Mouse (Mus musculus) heart, embryonic 16.5 days (tissue): ENCODE measurements at regions not wholly inside any gene's neighbourhood (a gene's known extent, or its start where the extent isn't known, plus 50 kb on each side); places are given as distances from the start of the nearest gene placed in this dataset.
A peak's percentile ranks its signal among the peaks of the same experiment; 100 is the strongest.

Experiments used
- ATAC-seq: fragments of 200-750 bp; cut with Nextera tagmentation; replicated peaks from 2 replicates; pipeline ENCODE4 v1.8.0; 2017; ENCODE audit warnings: moderate number of reproducible peaks; ENCODE audit not compliant: insufficient read depth, low FRiP score; ENCODE audit errors: extremely low read depth
- H3K27ac ChIP-seq: fragments of 300-500 bp; sonication (generic); 2 replicates; pipeline ENCODE4 v1.5.1; 2014; ENCODE audit warnings: mild to moderate bottlenecking, low read length, control low read depth, moderate library complexity
- H3K27me3 ChIP-seq: fragments of 300-500 bp; sonication (generic); 2 replicates; pipeline ENCODE4 v1.6.1; 2014; ENCODE audit warnings: low read length, mixed read lengths; ENCODE audit not compliant: control insufficient read depth, insufficient read depth
- H3K36me3 ChIP-seq: fragments of 300-500 bp; sonication (generic); 2 replicates; pipeline ENCODE4 v1.6.1; 2014; ENCODE audit not compliant: control insufficient read depth, insufficient read depth
- H3K4me1 ChIP-seq: fragments of 300-500 bp; sonication (generic); 2 replicates; pipeline ENCODE4 v1.6.1; 2014; ENCODE audit warnings: low read length, mixed read lengths; ENCODE audit not compliant: control insufficient read depth, insufficient read depth
- H3K4me2 ChIP-seq: fragments of 300-500 bp; sonication (generic); 2 replicates; pipeline ENCODE4 v1.6.1; 2014; ENCODE audit warnings: low read depth, mild to moderate bottlenecking, control low read depth, low read length
- H3K4me3 ChIP-seq: fragments of 300-500 bp; sonication (generic); 2 replicates; pipeline ENCODE4 v1.5.1; 2014; ENCODE audit warnings: mild to moderate bottlenecking, control low read depth, low read length
- H3K9ac ChIP-seq: fragments of 300-500 bp; sonication (generic); 2 replicates; pipeline ENCODE4 v1.6.1; 2014; ENCODE audit warnings: low read length, control low read depth
- H3K9me3 ChIP-seq: fragments of 300-500 bp; sonication (generic); replicated peaks from 2 replicates; pipeline ENCODE4 v1.6.1; 2016; ENCODE audit warnings: low read length; ENCODE audit not compliant: control insufficient read depth
- WGBS: fragments of 180-500 bp; shearing (Covaris S2); extraction: QIAGEN DNeasy Blood & Tissue Kit; methylation state at CpG from one replicate; pipeline ENCODE4 v1.1.7; 2014; 5-methylcytosine and 5-hydroxymethylcytosine counted together

DNA sequence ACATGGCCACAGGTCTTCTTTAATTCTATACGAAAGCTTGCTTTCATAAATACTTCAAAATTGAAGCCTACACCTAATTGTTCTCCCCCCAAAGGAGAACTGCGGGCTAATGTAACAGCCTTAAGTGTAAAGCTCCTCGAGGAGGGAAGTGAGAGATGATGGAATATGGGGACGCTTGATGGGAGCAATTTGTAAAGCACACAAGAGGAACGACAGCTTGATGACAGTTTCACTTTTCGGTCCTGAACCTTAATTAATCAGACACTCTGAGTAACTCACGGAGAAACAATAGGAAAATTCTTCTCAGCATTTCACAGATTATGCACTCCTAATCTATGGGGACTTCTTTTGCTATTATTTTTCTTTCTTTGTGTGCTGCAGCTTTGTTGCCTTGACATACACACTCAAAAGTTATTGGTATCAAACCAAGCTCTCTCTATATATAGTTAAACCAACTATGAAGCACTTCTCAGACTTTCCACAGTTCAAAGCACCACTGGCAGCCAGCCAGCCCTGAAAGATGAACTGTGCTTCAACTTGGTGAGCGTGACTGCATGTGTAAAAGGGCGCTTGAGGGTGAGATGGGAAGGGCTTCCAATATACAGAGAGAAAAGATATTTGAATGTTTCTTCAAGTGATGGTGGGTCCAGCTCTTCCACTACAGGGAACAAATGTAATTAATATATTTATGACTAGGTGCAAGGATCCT lies 1625.4 kb upstream of the Flrt2 start:
- peak; percentile 86 for ATAC-seq
- H3K4me1 ChIP-seq = 0 out of 2 replicates have a peak, but pooled peaks cover 2% of the 10 kb centered on the region
- H3K9ac ChIP-seq = peak overlapping the region; percentile 29; the same call in 1 of the 2 replicates
- no peaks in the 10 kb centered on the region for H3K9me3 ChIP-seq
- peak overlapping the region; percentile 55 for H3K4me2 ChIP-seq
- H3K4me3 ChIP-seq = peak overlapping the region; percentile 28
- H3K27ac ChIP-seq = peak overlapping the region; percentile 77
- 16% methylated on average over 9 of the region's 9 CpGs for WGBS
- H3K27me3 ChIP-seq = no peaks in the 10 kb centered on the region
- no peaks in the 10 kb centered on the region for H3K36me3 ChIP-seq

- no peak for ATAC-seq
- no peaks in the 10 kb centered on the region for H3K36me3 ChIP-seq
- 62% methylated on average over 2 of the region's 2 CpGs for WGBS
Observed at GRCm38 (mm10) chr12:94070940-94071505, 1621.0 kb upstream of the Flrt2 start.

DNA sequence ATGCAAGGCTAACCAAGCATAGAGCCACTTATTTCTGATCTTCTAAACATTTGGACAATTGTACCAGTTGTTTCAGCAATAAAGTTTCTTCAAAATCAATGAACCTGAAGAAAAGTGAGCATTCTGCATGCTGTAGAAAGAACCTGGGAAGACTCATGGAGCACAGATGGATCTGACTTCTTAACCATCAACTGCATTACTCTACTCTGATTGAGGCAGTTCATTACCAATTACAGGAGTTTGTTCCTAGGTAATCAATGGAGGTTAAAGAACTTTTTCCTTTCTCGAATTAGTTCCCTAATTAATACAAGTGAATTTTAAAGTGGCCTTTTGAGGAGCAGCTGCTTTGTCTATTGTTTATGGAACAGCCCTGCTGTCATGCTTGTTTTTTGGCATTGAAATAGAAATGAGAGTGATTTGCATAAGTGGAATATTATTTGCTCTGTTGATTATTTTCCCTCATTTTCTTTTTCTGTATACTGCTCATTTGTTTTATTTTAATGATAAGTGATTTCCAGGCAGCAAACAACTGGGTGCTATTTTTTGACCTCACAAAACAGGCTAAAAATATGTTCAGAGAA lies 1586.4 kb upstream of the Flrt2 start:
- H3K9ac ChIP-seq = no peak overlapping the region
- H3K9me3 ChIP-seq = no peaks in the 10 kb centered on the region
- no peaks in the 10 kb centered on the region for H3K36me3 ChIP-seq
- H3K4me3 ChIP-seq = no peak overlapping the region
- H3K27ac ChIP-seq = no peak overlapping the region
- no peaks in the 10 kb centered on the region for H3K4me1 ChIP-seq
- ATAC-seq = no peak
- 53% methylated on average over 1 of the region's 1 CpGs for WGBS
- H3K27me3 ChIP-seq = no peaks in the 10 kb centered on the region
- H3K4me2 ChIP-seq = no peak overlapping the region

More at GRCm38 (mm10) chr12:94070940-94071505, 1621.0 kb upstream of the Flrt2 start:
- H3K9me3 ChIP-seq = no peaks in the 10 kb centered on the region
- H3K4me3 ChIP-seq = no peak overlapping the region
- 0 out of 2 replicates have a peak, but pooled peaks cover 2% of the 10 kb centered on the region for H3K4me1 ChIP-seq
- no peaks in the 10 kb centered on the region for H3K27me3 ChIP-seq
- no peak overlapping the region for H3K4me2 ChIP-seq
- H3K9ac ChIP-seq = no peak overlapping the region
- no peak overlapping the region for H3K27ac ChIP-seq

DNA sequence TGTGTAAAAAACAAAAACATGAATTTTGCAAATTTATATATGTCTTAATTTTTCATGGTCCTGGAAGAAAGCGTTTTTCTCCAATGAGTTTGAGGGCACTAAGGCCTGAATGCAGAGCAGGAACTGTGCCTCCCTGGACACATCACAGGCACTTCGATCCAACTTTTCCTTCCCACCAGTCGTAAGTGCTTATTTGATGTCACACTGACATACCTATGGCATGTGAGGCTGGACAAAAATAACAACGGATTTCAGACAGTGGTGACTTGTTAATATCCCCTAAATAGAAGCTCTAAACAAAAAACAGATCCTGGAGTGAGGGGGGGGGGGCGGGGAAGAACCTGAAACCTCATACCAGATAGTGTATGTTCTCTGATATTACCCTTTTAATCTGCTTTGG lies 1541.9 kb upstream of the Flrt2 start:
- H3K27ac ChIP-seq = peak overlapping the region; percentile 55; the same call in 1 of the 2 replicates
- ATAC-seq = peak; percentile 82

GRCm38 (mm10) chr12:94155110-94155858 lies 1536.7 kb upstream of the Flrt2 start:
- H3K9ac ChIP-seq = no peak overlapping the region
- no peak overlapping the region for H3K4me3 ChIP-seq
- ATAC-seq = peak; percentile 79
- peak overlapping the region; percentile 74 for H3K27ac ChIP-seq
- WGBS = 37% methylated on average over 12 of the region's 12 CpGs
- H3K4me1 ChIP-seq = peaks cover 10% of the 10 kb centered on the region
- H3K9me3 ChIP-seq = no peaks in the 10 kb centered on the region
- H3K4me2 ChIP-seq = peak overlapping the region; percentile 37; the same call in 1 of the 2 replicates
- H3K36me3 ChIP-seq = no peaks in the 10 kb centered on the region
- H3K27me3 ChIP-seq = no peaks in the 10 kb centered on the region

More for the DNA sequence above, 1541.9 kb upstream of the Flrt2 start:
- Histone ChIP-seq H3K9me3 (no peaks in the 10 kb centered on the region), H3K9ac (no peak overlapping the region), H3K27me3 (no peaks in the 10 kb centered on the region), H3K4me3 (no peak overlapping the region), H3K4me1 (peaks cover 11% of the 10 kb centered on the region; the same call in 1 of the 2 replicates), H3K4me2 (no peak overlapping the region), H3K36me3 (no peaks in the 10 kb centered on the region)
- WGBS = 35% methylated on average over 5 of the region's 5 CpGs

DNA sequence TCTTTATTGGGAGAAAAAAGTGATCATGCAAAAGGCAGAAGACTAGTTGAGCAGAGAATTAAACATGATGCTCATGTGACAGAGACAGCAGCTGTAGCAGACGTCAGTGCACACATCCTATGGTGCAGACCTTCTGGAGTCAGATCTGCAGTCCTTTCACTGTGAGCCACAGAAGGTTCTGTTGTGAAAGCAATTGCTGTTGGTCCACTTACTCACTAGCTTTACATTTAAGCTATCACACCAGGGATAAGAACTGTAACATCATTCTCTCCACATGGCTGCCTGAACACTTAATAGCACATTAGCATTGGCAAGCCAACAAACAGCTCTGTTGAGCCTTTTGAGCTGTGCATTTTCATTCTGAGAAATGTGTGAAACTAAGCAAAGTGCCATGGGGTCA lies 1509.7 kb upstream of the Flrt2 start:
- no peak overlapping the region for H3K4me2 ChIP-seq
- no peak overlapping the region for H3K9ac ChIP-seq
- H3K4me1 ChIP-seq = peaks cover 7% of the 10 kb centered on the region; the same call in 1 of the 2 replicates
- WGBS = 49% methylated on average over 1 of the region's 1 CpGs
- H3K36me3 ChIP-seq = no peaks in the 10 kb centered on the region
- no peak for ATAC-seq
- H3K27ac ChIP-seq = no peak overlapping the region
- no peak overlapping the region for H3K4me3 ChIP-seq
- no peaks in the 10 kb centered on the region for H3K9me3 ChIP-seq
- no peaks in the 10 kb centered on the region for H3K27me3 ChIP-seq

- ATAC-seq = peak; percentile 77
Observed at GRCm38 (mm10) chr12:94190620-94191081, 1501.4 kb upstream of the Flrt2 start.

DNA sequence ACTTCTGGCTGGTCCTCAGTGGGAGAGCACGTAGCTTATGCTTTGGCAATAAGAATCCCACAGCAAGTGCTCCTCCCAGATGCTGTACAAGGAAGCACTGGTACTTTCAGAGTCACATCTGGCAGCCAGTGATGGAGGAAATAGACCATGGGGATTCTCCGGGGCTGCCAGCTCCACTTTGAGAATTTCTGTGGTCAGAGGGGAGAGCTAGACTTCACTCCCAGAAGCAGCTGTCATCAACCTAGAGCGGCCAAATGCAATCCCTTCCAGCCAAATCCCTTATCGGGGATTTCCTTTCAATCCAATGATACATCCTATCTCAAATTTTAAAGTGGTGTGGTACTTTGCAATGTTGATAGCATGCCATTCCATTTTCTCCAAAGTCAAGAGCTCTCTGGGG lies 1474.1 kb upstream of the Flrt2 start:
- Histone ChIP-seq H3K9ac (no peak overlapping the region), H3K4me3 (no peak overlapping the region), H3K4me1 (0 out of 2 replicates have a peak, but pooled peaks cover 2% of the 10 kb centered on the region), H3K9me3 (no peaks in the 10 kb centered on the region; the same call in 1 of the 2 replicates), H3K27me3 (no peaks in the 10 kb centered on the region), H3K36me3 (no peaks in the 10 kb centered on the region), H3K27ac (peak overlapping the region; percentile 47), H3K4me2 (no peak overlapping the region)
- WGBS = 31% methylated on average over 4 of the region's 4 CpGs
- peak; percentile 87 for ATAC-seq

More at GRCm38 (mm10) chr12:94190620-94191081, 1501.4 kb upstream of the Flrt2 start:
- Histone ChIP-seq H3K36me3 (no peaks in the 10 kb centered on the region), H3K9me3 (no peaks in the 10 kb centered on the region), H3K9ac (no peak overlapping the region), H3K27me3 (no peaks in the 10 kb centered on the region), H3K4me3 (no peak overlapping the region), H3K27ac (no peak overlapping the region), H3K4me1 (peaks cover 2% of the 10 kb centered on the region; the same call in 1 of the 2 replicates), H3K4me2 (no peak overlapping the region)
- 65% methylated on average over 4 of the region's 4 CpGs for WGBS
